Mouse (Mus musculus) G1E (cell line): ENCODE data around the gene Zbtb44. TPM values are rescaled to one million over a fixed set of nuclear protein-coding genes. Genes with fewer than 3 reads are reported as not detected.

Experiments used
- ATAC-seq: 2 replicates; pipeline ENCODE4 v1.8.0; 2016; ENCODE audit warnings: mild to moderate bottlenecking; ENCODE audit not compliant: insufficient number of reproducible peaks, poor library complexity, low FRiP score, severe bottlenecking; ENCODE audit errors: extremely low read depth
- DNase-seq: peaks from one replicate; pipeline ENCODE4 v3.0.0; 2012; ENCODE audit warnings: low spot score
- H3K27me3 ChIP-seq: 2 replicates; pipeline ENCODE4 v1.6.1; 2012; ENCODE audit warnings: mild to moderate bottlenecking, low read length, inconsistent platforms; ENCODE audit not compliant: insufficient read depth
- H3K36me3 ChIP-seq: replicated peaks from 2 replicates; pipeline ENCODE3; 2012; ENCODE audit warnings: mild to moderate bottlenecking, inconsistent platforms
- H3K4me1 ChIP-seq: 2 replicates; pipeline ENCODE4 v1.6.1; 2012; ENCODE audit warnings: low read depth, low read length, inconsistent platforms, mixed read lengths; ENCODE audit not compliant: insufficient read depth
- H3K4me3 ChIP-seq: 2 replicates; pipeline ENCODE4 v1.5.1; 2012; ENCODE audit warnings: low read depth, mild to moderate bottlenecking, inconsistent platforms, low read length, moderate library complexity, mixed read lengths
- H3K9me3 ChIP-seq: replicated peaks from 2 replicates; pipeline ENCODE4 v1.6.1; 2012; ENCODE audit warnings: inconsistent platforms
- CTCF ChIP-seq: IDR thresholded peaks from 2 replicates; pipeline ENCODE4 v1.5.1; 2012; ENCODE audit warnings: low read depth, low read length, inconsistent platforms, mixed read lengths
- GATA1 ChIP-seq: IDR thresholded peaks from 2 replicates; pipeline ENCODE4 v1.6.1; 2012; ENCODE audit warnings: borderline replicate concordance, low read length, inconsistent platforms, mixed read lengths
- GATA2 ChIP-seq: IDR thresholded peaks from 2 replicates; pipeline ENCODE4 v1.6.1; 2012; ENCODE audit warnings: low read depth, low read length, inconsistent platforms, borderline replicate concordance
- POLR2AphosphoS5 ChIP-seq: IDR thresholded peaks from 2 replicates; pipeline ENCODE4 v1.6.1; 2012; ENCODE audit warnings: low read depth, low read length, inconsistent platforms; ENCODE audit not compliant: insufficient replicate concordance
- TAL1 ChIP-seq: conservative IDR thresholded peaks from 2 replicates; pipeline ENCODE4 v1.6.1; 2012; ENCODE audit warnings: low read depth, low read length, inconsistent platforms, mixed read lengths
- polyA plus RNA-seq: library from polyadenylated mRNA; stranded (reverse); fragments of >175 nt; gene quantifications from 2 replicates; pipeline ENCODE4 v1.2.3, GENCODE M21; 2012
- total RNA-seq, 2 experiments: library from RNA; stranded (forward) in 1 of 2; stranded (reverse) in 1 of 2; fragments of 200-1000 nt in 1 of 2; fragments of >200 nt in 1 of 2; fragmentation: Nextera tagmentation in 1 of 2; gene quantifications; 2 replicates each; pipeline ENCODE4 v1.2.3; 2014 to 2017

Gene Zbtb44
- total and polyA plus RNA-seq, 3 experiments: 7.4 to 58.2 (median 27.5) TPM

GRCm38 (mm10) chr9:31087466-31087865, 57.0 kb downstream of the Zbtb44 start:
- H3K36me3 ChIP-seq: no peaks in the 10 kb centered on the region
- peaks cover 5% of the 10 kb centered on the region for H3K4me1 ChIP-seq
- DNase-seq (no peak), ATAC-seq (no peak)
- H3K4me3 ChIP-seq: no peak overlapping the region
- no peaks in the 10 kb centered on the region for H3K9me3 ChIP-seq
- TF ChIP-seq GATA2: no peak
- TF ChIP-seq POLR2AphosphoS5: no peak
- no peak for TF ChIP-seq TAL1
- no peak for TF ChIP-seq CTCF
- TF ChIP-seq GATA1: no peak
- peaks cover 20% of the 10 kb centered on the region for H3K27me3 ChIP-seq

GRCm38 (mm10) chr9:31088116-31088515, 57.7 kb downstream of the Zbtb44 start:
- H3K4me1 ChIP-seq: peaks cover 5% of the 10 kb centered on the region
- H3K27me3 ChIP-seq: peaks cover 20% of the 10 kb centered on the region
- TF ChIP-seq CTCF (no peak), GATA2 (no peak), POLR2AphosphoS5 (no peak), GATA1 (no peak), TAL1 (no peak)
- no peak for DNase-seq
- no peaks in the 10 kb centered on the region for H3K9me3 ChIP-seq
- H3K36me3 ChIP-seq: no peaks in the 10 kb centered on the region
- ATAC-seq: no peak
- H3K4me3 ChIP-seq: no peak overlapping the region

GRCm38 (mm10) chr9:31088883-31089282, 58.4 kb downstream of the Zbtb44 start:
- no peaks in the 10 kb centered on the region for H3K9me3 ChIP-seq
- H3K4me3 ChIP-seq: no peak overlapping the region
- ATAC-seq: no peak
- H3K4me1 ChIP-seq: peaks cover 5% of the 10 kb centered on the region
- DNase-seq: no peak
- TF ChIP-seq GATA2 (no peak), POLR2AphosphoS5 (peak; percentile 53; the same call in 1 of the 2 replicates)
- H3K27me3 ChIP-seq: peaks cover 17% of the 10 kb centered on the region
- H3K36me3 ChIP-seq: no peaks in the 10 kb centered on the region

- Histone ChIP-seq H3K4me3 (no peak overlapping the region), H3K27me3 (peaks cover 12% of the 10 kb centered on the region), H3K4me1 (peaks cover 5% of the 10 kb centered on the region), H3K9me3 (no peaks in the 10 kb centered on the region), H3K36me3 (no peaks in the 10 kb centered on the region)
- ATAC-seq (no peak), DNase-seq (no peak)
- TF ChIP-seq GATA1 (no peak), TAL1 (no peak), CTCF (no peak), GATA2 (no peak)
Measured at GRCm38 (mm10) chr9:31089541-31089940, 59.1 kb downstream of the Zbtb44 start.

- TF ChIP-seq GATA2: no peak
- TF ChIP-seq CTCF: no peak
- no peak for TF ChIP-seq POLR2AphosphoS5
- no peak for TF ChIP-seq GATA1
- no peak for TF ChIP-seq TAL1
- H3K27me3 ChIP-seq: peaks cover 10% of the 10 kb centered on the region
- peaks cover 5% of the 10 kb centered on the region for H3K4me1 ChIP-seq
- no peak overlapping the region for H3K4me3 ChIP-seq
- no peaks in the 10 kb centered on the region for H3K9me3 ChIP-seq
- ATAC-seq (no peak), DNase-seq (no peak)
- no peaks in the 10 kb centered on the region for H3K36me3 ChIP-seq
Measured at GRCm38 (mm10) chr9:31090081-31091023, 59.9 kb downstream of the Zbtb44 start.

GRCm38 (mm10) chr9:31091162-31091581, 60.7 kb downstream of the Zbtb44 start:
- H3K27me3 ChIP-seq: peaks cover 13% of the 10 kb centered on the region
- ATAC-seq (no peak), DNase-seq (no peak)
- TF ChIP-seq CTCF: no peak
- TF ChIP-seq GATA1: no peak
- TF ChIP-seq POLR2AphosphoS5: no peak
- TF ChIP-seq GATA2: no peak
- no peak for TF ChIP-seq TAL1
- no peaks in the 10 kb centered on the region for H3K36me3 ChIP-seq
- no peaks in the 10 kb centered on the region for H3K9me3 ChIP-seq
- H3K4me1 ChIP-seq: peaks cover 3% of the 10 kb centered on the region
- H3K4me3 ChIP-seq: no peak overlapping the region
